Mouse (Mus musculus) bone marrow, adult 2 months (tissue): Measurements from ENCODE around the gene Gm15737.

ENCODE experiments used
- CTCF ChIP-seq: fragments of 200-500 bp; IDR thresholded peaks from 2 replicates; pipeline ENCODE4 v1.5.1; 2011; ENCODE audit warnings: low read length, control low read depth; ENCODE audit not compliant: control insufficient read depth, insufficient read depth
- POLR2A ChIP-seq: fragments of 200-500 bp; IDR thresholded peaks from 2 replicates; pipeline ENCODE4 v1.6.1; 2011; ENCODE audit warnings: low read depth, mild to moderate bottlenecking, control low read depth, low read length, borderline replicate concordance; ENCODE audit not compliant: control insufficient read depth

DNA sequence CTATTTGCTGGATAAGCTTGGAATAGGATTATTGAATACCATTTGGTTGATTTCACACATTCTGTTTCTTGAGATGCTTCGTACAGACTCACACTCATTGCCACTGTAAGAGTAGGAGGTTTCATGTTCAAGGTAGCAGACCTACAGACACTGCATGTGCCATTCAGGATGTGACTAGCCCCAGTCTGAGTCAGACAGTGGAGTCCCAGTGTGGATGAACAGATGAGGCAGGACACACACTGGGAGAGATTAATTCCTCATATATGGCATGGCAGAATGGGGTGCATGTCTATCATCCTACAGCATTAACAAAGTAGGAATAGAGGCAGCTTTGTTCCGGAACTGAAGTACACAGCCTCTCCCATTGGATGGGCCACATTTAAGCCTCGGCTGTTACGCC lies 8.1 kb downstream of the Gm15737 start:
- TF ChIP-seq CTCF (no peak), POLR2A (no peak)
